Mouse (Mus musculus): ENCODE data around the gene Fam84b.
A peak's percentile ranks its signal among the peaks of the same experiment; 100 is the strongest.
"Not testable (repeated sequence)": the region's sequence is repeated elsewhere in the genome, so short reads cannot be mapped to it uniquely, and the experiment has no call there.

Gene Fam84b

GRCm38 (mm10) chr15:60853231-60853999 lies at the start of gene Fam84b:
Gene Fam84b (minus strand): TSS chr15:60853778.
- peak; percentile 14 for DNase-seq

GRCm38 (mm10) chr15:60898187-60898965 lies 44.8 kb upstream of the Fam84b start:
- DNase-seq = no peak

- no peak for DNase-seq
Measured at GRCm38 (mm10) chr15:60896040-60896439, 42.5 kb upstream of the Fam84b start.

- peak; percentile 27 for DNase-seq
Measured at GRCm38 (mm10) chr15:60892976-60893463, 39.4 kb upstream of the Fam84b start.

- no peak for DNase-seq
Measured at GRCm38 (mm10) chr15:60888724-60889123, 35.1 kb upstream of the Fam84b start.

- DNase-seq = no peak
Measured at GRCm38 (mm10) chr15:60875721-60876120, 22.1 kb upstream of the Fam84b start.

- DNase-seq = no peak
Measured at GRCm38 (mm10) chr15:60862417-60862816, 8.8 kb upstream of the Fam84b start.

- DNase-seq = no peak
Measured at GRCm38 (mm10) chr15:60855112-60855511, 1.5 kb upstream of the Fam84b start.

- DNase-seq = no peak
Measured at GRCm38 (mm10) chr15:60854151-60854550, 573 bp upstream of the Fam84b start.

- DNase-seq = no peak
Measured at GRCm38 (mm10) chr15:60848630-60849029, 4.9 kb downstream of the Fam84b start.

GRCm38 (mm10) chr15:60846291-60846690 lies 7.3 kb downstream of the Fam84b start:
- no peak for DNase-seq

- no peak for DNase-seq
Measured at GRCm38 (mm10) chr15:60845886-60846285, 7.7 kb downstream of the Fam84b start.

- no peak for DNase-seq
Measured at GRCm38 (mm10) chr15:60841785-60842184, 11.8 kb downstream of the Fam84b start.

- DNase-seq = not testable (repeated sequence)
Measured at GRCm38 (mm10) chr15:60841312-60841711, 12.3 kb downstream of the Fam84b start.

- no peak for DNase-seq
Measured at GRCm38 (mm10) chr15:60840296-60840670, 13.3 kb downstream of the Fam84b start.

GRCm38 (mm10) chr15:60839539-60840295 lies 13.9 kb downstream of the Fam84b start:
- DNase-seq = no peak

GRCm38 (mm10) chr15:60838135-60838534 lies 15.4 kb downstream of the Fam84b start:
- DNase-seq = peak; percentile 38

- no peak for DNase-seq
Measured at GRCm38 (mm10) chr15:60837719-60838118, 15.9 kb downstream of the Fam84b start.

GRCm38 (mm10) chr15:60836321-60836720 lies 17.3 kb downstream of the Fam84b start:
- DNase-seq = no peak

GRCm38 (mm10) chr15:60834598-60835571 lies 18.7 kb downstream of the Fam84b start:
- DNase-seq = no peak

GRCm38 (mm10) chr15:60833476-60834218 lies 19.9 kb downstream of the Fam84b start:
- no peak for DNase-seq
